Mouse (Mus musculus): ENCODE measurements around the gene H6pd.

DNA sequence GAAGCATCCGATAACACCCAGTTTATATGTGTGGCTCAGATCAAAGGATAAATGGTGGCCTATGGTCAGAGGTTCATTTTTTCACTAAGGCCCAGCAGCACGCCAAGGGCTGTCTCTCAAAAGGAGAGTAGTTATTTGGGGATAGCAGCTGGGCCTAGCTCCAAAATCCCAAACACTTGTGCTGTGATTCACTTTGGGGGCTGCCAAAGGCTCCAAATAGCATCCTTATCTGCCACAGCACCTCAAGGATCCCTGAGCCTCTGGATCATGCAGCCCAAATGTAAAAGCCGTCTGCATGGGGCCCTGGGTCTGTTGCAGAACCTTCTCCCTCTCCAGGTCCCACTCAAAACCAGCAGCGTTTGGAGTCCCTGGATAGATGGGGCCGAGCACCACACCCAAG lies 60.7 kb downstream of the H6pd start:
- TF ChIP-seq CTCF (IDR thresholded peaks at IDR 0.05; ENCODE audit: low read depth, low read length) (no peak), POLR2A (IDR thresholded peaks at IDR 0.05; ENCODE audit: insufficient read depth, low read length) (no peak)

Data from ES-Bruce4 (cell line).